Mouse (Mus musculus) liver, adult 2 months (tissue): ENCODE measurements around the gene Dpy19l3. TPM values are rescaled to one million over a fixed set of nuclear protein-coding genes. Genes with fewer than 3 reads are reported as not detected.

Experiments
- DNase-seq: peaks from one replicate; pipeline ENCODE4 v3.0.0-alpha.2; 2011; ENCODE audit warnings: low read depth, low spot score; ENCODE audit errors: extremely low read depth
- H3K27ac ChIP-seq: fragments of 200-500 bp; replicated peaks from 2 replicates; pipeline ENCODE4 v1.5.1; 2012; ENCODE audit warnings: low read depth, mild to moderate bottlenecking, control low read depth, inconsistent platforms, low read length; ENCODE audit not compliant: insufficient read depth
- H3K27me3 ChIP-seq: fragments of 200-500 bp; 2 replicates; pipeline ENCODE4 v1.6.1; 2012; ENCODE audit warnings: mild to moderate bottlenecking, moderate library complexity, low read length, inconsistent platforms; ENCODE audit not compliant: control insufficient read depth, insufficient read depth
- H3K36me3 ChIP-seq: fragments of 200-500 bp; 2 replicates; pipeline ENCODE4 v1.6.1; 2012; ENCODE audit warnings: low read length, inconsistent platforms; ENCODE audit not compliant: control insufficient read depth, insufficient read depth
- H3K4me1 ChIP-seq: fragments of 200-500 bp; 2 replicates; pipeline ENCODE4 v1.6.1; 2011; ENCODE audit warnings: low read length; ENCODE audit not compliant: control insufficient read depth, insufficient read depth
- H3K4me3 ChIP-seq: fragments of 200-500 bp; 2 replicates; pipeline ENCODE4 v1.5.1; 2011; ENCODE audit warnings: low read depth, mild to moderate bottlenecking, control low read depth, low read length, moderate library complexity; ENCODE audit not compliant: insufficient read depth
- H3K79me2 ChIP-seq: fragments of 200-500 bp; 2 replicates; pipeline ENCODE4 v1.6.1; 2012; ENCODE audit warnings: inconsistent platforms, mild to moderate bottlenecking, low read length, moderate library complexity; ENCODE audit not compliant: control insufficient read depth, insufficient read depth
- H3K9ac ChIP-seq: fragments of 200-500 bp; 2 replicates; pipeline ENCODE4 v1.6.1; 2012; ENCODE audit warnings: low read depth, mild to moderate bottlenecking, control low read depth, inconsistent platforms, low read length
- CTCF ChIP-seq: fragments of 200-500 bp; IDR thresholded peaks from 2 replicates; pipeline ENCODE4 v1.5.1; 2011; ENCODE audit warnings: low read depth, low read length, control low read depth
- POLR2A ChIP-seq: fragments of 200-500 bp; IDR thresholded peaks from 2 replicates; pipeline ENCODE4 v1.6.1; 2011; ENCODE audit warnings: low read length, control low read depth; ENCODE audit not compliant: insufficient read depth; ENCODE audit errors: extremely low read depth
- WGBS: fragments of 180-500 bp; shearing (Covaris S2); methylation state at CpG from one replicate; pipeline ENCODE4 v1.1.7; 2018; 5-methylcytosine and 5-hydroxymethylcytosine counted together
- polyA plus RNA-seq: library from polyadenylated mRNA; depleted of rRNA; stranded (reverse); fragments of >200 nt; gene quantifications from 2 replicates; pipeline ENCODE4 v1.2.3, GENCODE M21; 2012
- total RNA-seq: library from RNA; depleted of rRNA; stranded (reverse); fragments of >200 nt; gene quantifications from 2 replicates; pipeline ENCODE4 v1.2.3, GENCODE M21; 2014

Dpy19l3 gene
- total and polyA plus RNA-seq, 2 experiments: 2.4 to 3.8 TPM

GRCm38 (mm10) chr7:35746686-35747396, 7.4 kb downstream of the Dpy19l3 start:
- Histone ChIP-seq H3K27ac (no peak overlapping the region), H3K4me1 (no peaks in the 10 kb centered on the region), H3K79me2 (no peaks in the 10 kb centered on the region), H3K36me3 (no peaks in the 10 kb centered on the region), H3K4me3 (no peak overlapping the region), H3K27me3 (no peaks in the 10 kb centered on the region), H3K9ac (no peak overlapping the region)
- WGBS: 67% methylated on average over 12 of the region's 12 CpGs
- peak; percentile 94 for DNase-seq
- TF ChIP-seq POLR2A (no peak), CTCF (no peak)

- Histone ChIP-seq H3K9ac (no peak overlapping the region), H3K27ac (no peak overlapping the region), H3K79me2 (no peaks in the 10 kb centered on the region), H3K36me3 (no peaks in the 10 kb centered on the region), H3K4me3 (no peak overlapping the region), H3K4me1 (no peaks in the 10 kb centered on the region), H3K27me3 (no peaks in the 10 kb centered on the region)
- DNase-seq: peak; percentile 93
- TF ChIP-seq CTCF (no peak), POLR2A (no peak)
- WGBS: 35% methylated on average over 6 of the region's 6 CpGs
These were observed 9.0 kb downstream of the Dpy19l3 start for GRCm38 (mm10) chr7:35745281-35745702.

- H3K4me3 ChIP-seq: no peak overlapping the region
- WGBS: 87% methylated on average over 9 of the region's 9 CpGs
- H3K27ac ChIP-seq: no peak overlapping the region
- H3K36me3 ChIP-seq: no peaks in the 10 kb centered on the region
- no peaks in the 10 kb centered on the region for H3K4me1 ChIP-seq
- H3K9ac ChIP-seq: no peak overlapping the region
- TF ChIP-seq CTCF (no peak), POLR2A (no peak)
- no peaks in the 10 kb centered on the region for H3K79me2 ChIP-seq
- DNase-seq: no peak
- no peaks in the 10 kb centered on the region for H3K27me3 ChIP-seq
These were observed 9.5 kb downstream of the Dpy19l3 start for GRCm38 (mm10) chr7:35744771-35745170.

DNA sequence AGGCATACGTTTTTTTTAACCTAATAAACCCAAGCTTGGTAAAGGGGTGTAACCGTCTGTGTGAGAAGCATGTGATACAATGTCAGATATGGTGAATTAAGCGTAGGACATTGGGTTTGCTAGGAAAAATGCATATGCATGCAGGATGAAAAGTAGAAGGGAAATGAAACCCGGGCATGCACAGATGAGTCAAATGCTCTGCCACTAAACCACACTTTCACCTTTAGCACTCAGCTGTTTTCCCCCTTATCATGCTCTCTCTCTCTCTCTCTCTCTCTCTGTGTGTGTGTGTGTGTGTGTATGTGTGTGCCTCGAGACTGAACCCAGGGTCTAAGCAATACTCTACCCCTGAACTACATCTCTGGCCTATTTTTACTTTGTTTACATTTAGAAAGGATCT, 11.9 kb downstream of the Dpy19l3 start:
- Histone ChIP-seq H3K27ac (no peak overlapping the region), H3K9ac (no peak overlapping the region), H3K4me3 (no peak overlapping the region), H3K79me2 (no peaks in the 10 kb centered on the region), H3K27me3 (no peaks in the 10 kb centered on the region), H3K4me1 (no peaks in the 10 kb centered on the region), H3K36me3 (no peaks in the 10 kb centered on the region)
- 48% methylated on average over 5 of the region's 5 CpGs for WGBS
- TF ChIP-seq POLR2A (no peak), CTCF (no peak)
- no peak for DNase-seq

- H3K4me3 ChIP-seq: no peak overlapping the region
- WGBS: 80% methylated on average over 5 of the region's 5 CpGs
- H3K9ac ChIP-seq: no peak overlapping the region
- no peak for TF ChIP-seq CTCF
- no peak for DNase-seq
- H3K27me3 ChIP-seq: no peaks in the 10 kb centered on the region
- H3K79me2 ChIP-seq: no peaks in the 10 kb centered on the region
- H3K4me1 ChIP-seq: no peaks in the 10 kb centered on the region
- H3K27ac ChIP-seq: no peak overlapping the region
- H3K36me3 ChIP-seq: no peaks in the 10 kb centered on the region
These were observed 12.4 kb downstream of the Dpy19l3 start for GRCm38 (mm10) chr7:35741858-35742257.

- H3K9ac ChIP-seq: no peak overlapping the region
- H3K36me3 ChIP-seq: no peaks in the 10 kb centered on the region
- 39% methylated on average over 5 of the region's 5 CpGs for WGBS
- no peaks in the 10 kb centered on the region for H3K27me3 ChIP-seq
- no peak overlapping the region for H3K4me3 ChIP-seq
- no peaks in the 10 kb centered on the region for H3K79me2 ChIP-seq
- no peak overlapping the region for H3K27ac ChIP-seq
- no peaks in the 10 kb centered on the region for H3K4me1 ChIP-seq
- TF ChIP-seq CTCF (peak; percentile 81), POLR2A (no peak)
- peak; percentile 64 for DNase-seq
These were observed 13.6 kb downstream of the Dpy19l3 start for GRCm38 (mm10) chr7:35740489-35741230.
